Mouse (Mus musculus): ENCODE measurements at regions not wholly inside any gene's neighbourhood (a gene's known extent, or its start where the extent isn't known, plus 50 kb on each side); places are given as distances from the start of the nearest gene placed in this dataset.
A peak's percentile ranks its signal among the peaks of the same experiment; 100 is the strongest.

DNA sequence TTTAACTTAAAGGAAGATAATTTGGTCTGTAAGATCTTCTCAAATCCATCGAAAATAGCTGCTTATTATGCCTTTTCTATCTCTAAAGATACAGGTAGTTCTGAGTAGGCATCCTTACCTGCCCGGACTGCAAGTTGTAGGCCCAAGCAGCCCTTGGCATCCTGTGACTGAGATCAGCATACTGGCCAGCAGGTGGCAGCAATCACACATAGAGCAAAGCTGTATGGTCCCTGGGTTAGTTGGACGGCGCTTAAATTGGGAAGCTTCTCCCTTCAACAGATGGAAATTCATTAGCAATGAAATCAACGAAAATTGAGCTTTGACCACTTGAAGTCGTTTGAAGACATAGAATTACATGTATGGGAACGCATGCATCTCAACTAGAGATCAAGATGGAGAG lies 61.0 kb downstream of the Ccng2 start:
- Histone ChIP-seq H3K36me3 (ENCODE audit: control insufficient read depth, insufficient read depth, low read length) (no peaks in the 10 kb centered on the region), H3K4me1 (ENCODE audit: control insufficient read depth, insufficient read depth, low read length) (no peaks in the 10 kb centered on the region), H3K9me3 (replicated peaks; ENCODE audit: control insufficient read depth, low read length) (no peaks in the 10 kb centered on the region), H3K4me3 (ENCODE audit: low read depth, low read length) (no peak overlapping the region), H3K27ac (ENCODE audit: low read depth, low read length) (no peak overlapping the region), H3K9ac (ENCODE audit: low read length) (no peak overlapping the region), H3K4me2 (ENCODE audit: low read length) (no peak overlapping the region), H3K27me3 (replicated peaks; ENCODE audit: control insufficient read depth, insufficient read depth, low read length) (no peaks in the 10 kb centered on the region)
- WGBS = 23% methylated on average over 7 of the region's 7 CpGs
- no peak for ATAC-seq
- DNase-seq (ENCODE audit: low spot score) = peak; percentile 68

DNA sequence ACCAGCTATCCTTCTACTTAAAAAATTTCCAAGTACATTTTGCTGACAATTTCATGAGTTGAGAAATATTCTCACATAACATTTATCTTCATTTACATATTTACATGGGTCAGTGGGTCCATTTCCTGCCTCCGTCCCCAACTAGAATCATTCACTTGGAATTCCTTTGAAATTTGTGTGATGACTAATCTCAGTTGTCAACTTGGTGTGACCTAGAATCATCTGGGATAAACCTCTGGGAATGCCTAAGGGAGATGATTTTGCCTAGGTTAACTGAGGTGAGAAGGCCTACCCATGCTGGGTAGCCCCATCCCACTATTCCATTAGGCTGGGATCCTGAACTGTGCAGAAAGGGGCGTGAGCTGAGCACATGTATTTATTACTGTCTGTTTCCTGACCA lies 63.8 kb downstream of the Ccng2 start:
- WGBS = 61% methylated on average over 2 of the region's 2 CpGs
- H3K4me1 ChIP-seq (ENCODE audit: control insufficient read depth, insufficient read depth, low read length) = no peaks in the 10 kb centered on the region

DNA sequence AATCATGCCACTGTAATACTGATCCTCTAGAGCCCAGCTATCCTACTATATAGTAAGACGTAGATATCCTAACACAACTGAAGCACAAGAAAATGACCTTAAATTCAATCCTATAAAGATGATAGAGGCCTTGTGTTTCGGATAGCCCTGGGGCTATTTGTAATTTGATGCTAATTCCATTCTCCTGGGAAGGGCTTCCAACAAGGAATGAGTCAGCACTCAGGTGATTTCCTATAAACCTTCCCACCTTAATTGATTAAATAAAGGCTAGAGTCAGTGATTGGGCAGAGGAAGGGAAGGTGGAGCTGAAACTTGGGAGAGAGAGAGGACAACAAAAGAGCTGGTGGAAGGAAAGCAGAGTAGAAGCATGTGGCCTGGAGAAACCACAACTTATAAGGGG lies 86.0 kb downstream of the Ccng2 start:
- Histone ChIP-seq H3K9ac (ENCODE audit: low read length) (no peak overlapping the region), H3K27ac (ENCODE audit: low read depth, low read length) (no peak overlapping the region), H3K36me3 (ENCODE audit: control insufficient read depth, insufficient read depth, low read length) (no peaks in the 10 kb centered on the region), H3K9me3 (replicated peaks; ENCODE audit: control insufficient read depth, low read length) (0 out of 2 replicates have a peak, but pooled peaks cover 3% of the 10 kb centered on the region), H3K4me2 (ENCODE audit: low read length) (no peak overlapping the region), H3K4me3 (ENCODE audit: low read depth, low read length) (no peak overlapping the region), H3K4me1 (ENCODE audit: control insufficient read depth, insufficient read depth, low read length) (no peaks in the 10 kb centered on the region), H3K27me3 (replicated peaks; ENCODE audit: control insufficient read depth, insufficient read depth, low read length) (no peaks in the 10 kb centered on the region)
- no peak for ATAC-seq
- DNase-seq (ENCODE audit: low spot score) = no peak
- 85% methylated on average over 2 of the region's 2 CpGs for WGBS

More for the DNA sequence above, 63.8 kb downstream of the Ccng2 start:
- ATAC-seq (no peak), DNase-seq (ENCODE audit: low spot score) (no peak)
- no peaks in the 10 kb centered on the region for H3K9me3 ChIP-seq (replicated peaks; ENCODE audit: control insufficient read depth, low read length)
- no peaks in the 10 kb centered on the region for H3K36me3 ChIP-seq (ENCODE audit: control insufficient read depth, insufficient read depth, low read length)
- no peaks in the 10 kb centered on the region for H3K27me3 ChIP-seq (replicated peaks; ENCODE audit: control insufficient read depth, insufficient read depth, low read length)
- H3K9ac ChIP-seq (ENCODE audit: low read length) = no peak overlapping the region
- H3K4me2 ChIP-seq (ENCODE audit: low read length) = no peak overlapping the region
- H3K4me3 ChIP-seq (ENCODE audit: low read depth, low read length) = no peak overlapping the region
- no peak overlapping the region for H3K27ac ChIP-seq (ENCODE audit: low read depth, low read length)

All from forebrain, embryonic 14.5 days (tissue).